Mouse (Mus musculus): ENCODE data around the gene Gm21693. TPM values are rescaled to one million over a fixed set of nuclear protein-coding genes. Genes with fewer than 3 reads are reported as not detected.
"Not testable (repeated sequence)": the region's sequence is repeated elsewhere in the genome, so short reads cannot be mapped to it uniquely, and the experiment has no call there.

Gene Gm21693
- total RNA-seq (2021), result not detected
- long read RNA-seq, experiment 1, result 0 reads
- long read RNA-seq, experiment 2, result 0 reads

DNA sequence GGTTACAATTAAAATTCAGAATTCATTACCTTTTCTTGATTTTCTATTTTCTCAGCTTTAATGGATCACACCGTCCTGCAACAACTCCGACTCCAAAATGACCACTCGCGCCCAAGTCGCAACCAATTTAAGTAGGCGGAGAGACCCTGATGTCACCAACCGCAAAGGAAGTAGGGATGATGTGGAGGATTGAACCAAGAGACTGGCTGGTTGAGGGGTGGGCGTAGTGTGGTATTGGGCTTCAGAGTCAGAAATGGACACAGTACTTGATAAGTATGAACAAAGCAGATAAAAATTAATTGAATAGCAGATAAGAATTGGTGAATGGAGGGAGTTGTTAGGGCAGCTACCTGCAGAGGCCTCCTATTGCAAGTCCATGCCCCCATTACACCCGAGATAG lies at the start of gene Gm21693:
TSS of gene Gm21693 (minus strand) at position 101 of the 400 bp plus-strand sequence.
- H3K4me3 ChIP-seq; H3K27ac ChIP-seq; DNase-seq; intact Hi-C loops (cut with DNase I): not testable (repeated sequence)

GRCm38 (mm10) chrY:3340661-3341060 lies 4.5 kb downstream of the Gm21693 start:
- H3K27ac ChIP-seq; DNase-seq; H3K4me3 ChIP-seq; intact Hi-C loops (cut with DNase I): not testable (repeated sequence)

DNA sequence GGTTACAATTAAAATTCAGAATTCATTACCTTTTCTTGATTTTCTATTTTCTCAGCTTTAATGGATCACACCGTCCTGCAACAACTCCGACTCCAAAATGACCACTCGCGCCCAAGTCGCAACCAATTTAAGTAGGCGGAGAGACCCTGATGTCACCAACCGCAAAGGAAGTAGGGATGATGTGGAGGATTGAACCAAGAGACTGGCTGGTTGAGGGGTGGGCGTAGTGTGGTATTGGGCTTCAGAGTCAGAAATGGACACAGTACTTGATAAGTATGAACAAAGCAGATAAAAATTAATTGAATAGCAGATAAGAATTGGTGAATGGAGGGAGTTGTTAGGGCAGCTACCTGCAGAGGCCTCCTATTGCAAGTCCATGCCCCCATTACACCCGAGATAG lies 38.8 kb downstream of the Gm21693 start, which contains the start of gene Gm21677:
TSS of gene Gm21677 (minus strand) at position 101 of the 400 bp plus-strand sequence.
- DNase-seq; H3K4me3 ChIP-seq; H3K27ac ChIP-seq; intact Hi-C loops (cut with DNase I): not testable (repeated sequence)

Other genes with a start within 250 kb of the Gm21693 start
- gene Gm21677, start 38.9 kb downstream of the Gm21693 start, total RNA-seq (2021), result not detected
- not detected for gene Gm21704, start 64.8 kb upstream of the Gm21693 start, total RNA-seq (2021)
- not detected for gene Gm21708, start 64.8 kb upstream of the Gm21693 start, total RNA-seq (2021)